Mouse (Mus musculus) MEL (cell line): Measurements from ENCODE around the gene Tnnc2. TPM values are rescaled to one million over a fixed set of nuclear protein-coding genes. Genes with fewer than 3 reads are reported as not detected.

Experiments used
- DNase-seq: peaks from one replicate; pipeline ENCODE4 v3.0.0; 2011; ENCODE audit warnings: low read depth, low spot score
- H3K27ac ChIP-seq: 2 replicates; pipeline ENCODE4 v1.5.1; 2012; ENCODE audit warnings: low read depth, mild to moderate bottlenecking, control low read depth, low read length, moderate library complexity; ENCODE audit not compliant: control insufficient read depth
- H3K27me3 ChIP-seq, 2 experiments: fragments of 150-350 bp in 1 of 2; sonication (generic) in 1 of 2; 2 replicates each; pipeline ENCODE4 v1.6.1; 2012; ENCODE audit warnings: low read length in 2 of 2, mild to moderate bottlenecking in 2 of 2, improper control_type of control experiment in 1 of 2, moderate library complexity in 1 of 2; ENCODE audit not compliant: insufficient read depth in 2 of 2, control insufficient read depth in 1 of 2
- H3K36me3 ChIP-seq, 2 experiments: 2 replicates each; pipeline ENCODE4 v1.6.1; 2012 to 2014; ENCODE audit warnings: low read length in 2 of 2, improper control_type of control experiment in 1 of 2, inconsistent platforms in 1 of 2, mild to moderate bottlenecking in 1 of 2; ENCODE audit not compliant: insufficient read depth in 2 of 2, control insufficient read depth in 1 of 2
- H3K4me1 ChIP-seq, 2 experiments: fragments of 150-350 bp in 1 of 2; sonication (generic) in 1 of 2; 2 replicates each; pipeline ENCODE4 v1.6.1; 2012; ENCODE audit warnings: low read length in 2 of 2, improper control_type of control experiment in 1 of 2, mild to moderate bottlenecking in 1 of 2; ENCODE audit not compliant: insufficient read depth in 2 of 2, control insufficient read depth in 1 of 2
- H3K4me3 ChIP-seq, 2 experiments: fragments of 150-350 bp in 1 of 2; sonication (generic) in 1 of 2; 2 replicates each; pipeline ENCODE4 v1.5.1; 2012; ENCODE audit warnings: low read depth in 2 of 2, low read length in 2 of 2, mild to moderate bottlenecking in 2 of 2, moderate library complexity in 2 of 2, control low read depth in 1 of 2, improper control_type of control experiment in 1 of 2; ENCODE audit not compliant: control insufficient read depth in 1 of 2, insufficient read depth in 1 of 2
- H3K79me2 ChIP-seq: 2 replicates; pipeline ENCODE4 v1.6.1; 2012; ENCODE audit warnings: mild to moderate bottlenecking, low read length, moderate library complexity; ENCODE audit not compliant: control insufficient read depth, poor library complexity, insufficient read depth
- H3K9ac ChIP-seq: 2 replicates; pipeline ENCODE4 v1.6.1; 2012; ENCODE audit warnings: low read depth, mild to moderate bottlenecking, control low read depth, low read length, moderate library complexity; ENCODE audit not compliant: control insufficient read depth, poor library complexity, severe bottlenecking
- H3K9me3 ChIP-seq: fragments of 150-350 bp; sonication (generic); replicated peaks from 2 replicates; pipeline ENCODE4 v1.6.1; 2012; ENCODE audit warnings: mild to moderate bottlenecking, low read length, improper control_type of control experiment, moderate library complexity; ENCODE audit not compliant: insufficient read depth
- CHD2 ChIP-seq: IDR thresholded peaks from 2 replicates; pipeline ENCODE4 v1.6.1; 2011; ENCODE audit warnings: low read length, improper control_type of control experiment
- E2F4 ChIP-seq: IDR thresholded peaks from 2 replicates; pipeline ENCODE4 v1.6.1; 2011; ENCODE audit warnings: low read depth, low read length, improper control_type of control experiment, borderline replicate concordance
- ETS1 ChIP-seq: IDR thresholded peaks from 2 replicates; pipeline ENCODE4 v1.6.1; 2012; ENCODE audit warnings: low read depth, mild to moderate bottlenecking, inconsistent platforms, low read length, improper control_type of control experiment, moderate library complexity
- GATA1 ChIP-seq: IDR thresholded peaks from 2 replicates; pipeline ENCODE4 v1.6.1; 2011; ENCODE audit warnings: low read depth, low read length, improper control_type of control experiment
- HCFC1 ChIP-seq: IDR thresholded peaks from 2 replicates; pipeline ENCODE4 v1.6.1; 2012; ENCODE audit warnings: low read depth, mild to moderate bottlenecking, inconsistent platforms, low read length, improper control_type of control experiment, moderate library complexity
- MAX ChIP-seq: IDR thresholded peaks from 2 replicates; pipeline ENCODE4 v1.6.1; 2011; ENCODE audit warnings: low read length, improper control_type of control experiment
- MAZ ChIP-seq: IDR thresholded peaks from 2 replicates; pipeline ENCODE4 v1.6.1; 2012; ENCODE audit warnings: low read depth, mild to moderate bottlenecking, inconsistent platforms, low read length, improper control_type of control experiment
- MYB ChIP-seq: IDR thresholded peaks from 2 replicates; pipeline ENCODE4 v1.6.1; 2011; ENCODE audit warnings: mild to moderate bottlenecking, low read depth, low read length, improper control_type of control experiment
- MYC ChIP-seq: IDR thresholded peaks from 2 replicates; pipeline ENCODE4 v1.6.1; 2011; ENCODE audit warnings: low read depth, mild to moderate bottlenecking, low read length, improper control_type of control experiment, moderate library complexity
- NELFE ChIP-seq: IDR thresholded peaks from 2 replicates; pipeline ENCODE4 v1.6.1; 2011; ENCODE audit warnings: low read depth, low read length, improper control_type of control experiment
- NRF1 ChIP-seq: IDR thresholded peaks from 2 replicates; pipeline ENCODE4 v1.6.1; 2014; ENCODE audit warnings: low read depth, mild to moderate bottlenecking, inconsistent platforms, low read length, improper control_type of control experiment, moderate library complexity; ENCODE audit not compliant: poor library complexity, insufficient read depth, severe bottlenecking
- POLR2AphosphoS5 ChIP-seq: IDR thresholded peaks from 2 replicates; pipeline ENCODE4 v1.6.1; 2012; ENCODE audit warnings: low read depth, borderline replicate concordance, mild to moderate bottlenecking, inconsistent platforms, low read length, moderate library complexity, mixed read lengths
- RCOR1 ChIP-seq: IDR thresholded peaks from 2 replicates; pipeline ENCODE4 v1.6.1; 2012; ENCODE audit warnings: low read depth, mild to moderate bottlenecking, inconsistent platforms, low read length, improper control_type of control experiment
- SIN3A ChIP-seq: IDR thresholded peaks from 2 replicates; pipeline ENCODE4 v1.6.1; 2012; ENCODE audit warnings: low read length, improper control_type of control experiment, inconsistent platforms
- SMC3 ChIP-seq: IDR thresholded peaks from 2 replicates; pipeline ENCODE4 v1.6.1; 2011; ENCODE audit warnings: low read depth, low read length, improper control_type of control experiment
- TAL1 ChIP-seq: IDR thresholded peaks from 2 replicates; pipeline ENCODE4 v1.6.1; 2012; ENCODE audit warnings: mild to moderate bottlenecking, inconsistent platforms, low read length, moderate library complexity, mixed read lengths
- UBTF ChIP-seq: IDR thresholded peaks from 2 replicates; pipeline ENCODE4 v1.6.1; 2012; ENCODE audit warnings: low read depth, mild to moderate bottlenecking, inconsistent platforms, low read length, improper control_type of control experiment, moderate library complexity, borderline replicate concordance; ENCODE audit not compliant: insufficient read depth
- USF1 ChIP-seq: IDR thresholded peaks from 2 replicates; pipeline ENCODE4 v1.6.1; 2014; ENCODE audit warnings: low read depth, mild to moderate bottlenecking, inconsistent platforms, low read length, improper control_type of control experiment, moderate library complexity
- USF2 ChIP-seq, 2 experiments: IDR thresholded peaks; 2 replicates each; pipeline ENCODE4 v1.6.1; 2011 to 2012; ENCODE audit warnings: improper control_type of control experiment in 2 of 2, low read length in 2 of 2, borderline replicate concordance in 1 of 2, inconsistent platforms in 1 of 2, low read depth in 1 of 2, mild to moderate bottlenecking in 1 of 2; ENCODE audit not compliant: insufficient read depth in 1 of 2
- ZKSCAN1 ChIP-seq: IDR thresholded peaks from 2 replicates; pipeline ENCODE4 v1.6.1; 2012; ENCODE audit warnings: low read depth, mild to moderate bottlenecking, inconsistent platforms, low read length, improper control_type of control experiment, moderate library complexity
- polyA plus RNA-seq, 2 experiments: library from polyadenylated mRNA; stranded (reverse) in 1 of 2; unstranded in 1 of 2; fragments of >175 nt in 1 of 2; fragments of >200 nt in 1 of 2; gene quantifications; 2 replicates each; pipeline versions ENCODE4 v1.2.1 to v1.2.4; 2012; ENCODE audit warnings: low replicate concordance in 2 of 2, low read depth in 1 of 2; ENCODE audit not compliant: insufficient read length in 2 of 2, insufficient read depth in 1 of 2, missing spikeins in 1 of 2
- total RNA-seq: library from RNA; depleted of rRNA; stranded (reverse); fragments of 300-350 nt; gene quantifications from 2 replicates; pipeline ENCODE4 v1.2.3, GENCODE M21; 2012

Gene Tnnc2
- total and polyA plus RNA-seq, 3 experiments: not detected

DNA sequence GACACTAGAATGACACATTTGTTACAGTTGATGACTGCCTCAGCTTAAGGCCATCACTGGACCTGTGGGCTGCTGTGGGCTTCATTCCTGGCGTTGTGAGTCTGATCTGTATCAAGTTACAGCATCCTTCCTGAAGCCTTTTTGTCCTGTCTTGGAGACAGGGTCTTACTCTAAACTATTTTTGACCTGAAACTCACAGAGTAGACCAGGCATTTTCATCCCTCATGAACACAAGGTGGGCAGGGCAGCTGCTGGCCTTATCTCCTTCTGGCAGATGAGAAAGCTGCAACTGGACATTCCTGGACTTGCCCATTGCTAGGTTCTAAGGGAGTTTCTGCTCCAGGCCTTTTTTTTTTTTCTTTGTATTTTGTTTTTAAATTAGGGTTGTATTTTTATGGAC, 21.1 kb downstream of the Tnnc2 start:
- DNase-seq: no peak
- no peaks in the 10 kb centered on the region for H3K9me3 ChIP-seq
- peaks cover 8 to 15% of the 10 kb centered on the region in 2 experiments for H3K36me3 ChIP-seq
- TF ChIP-seq GATA1: no peak
- no peak for TF ChIP-seq USF2 (IDR thresholded peaks at IDR 0.05; ENCODE audit: borderline replicate concordance in 1 of 2, insufficient read depth in 1 of 2, low read depth in 1 of 2, low read length in 2 of 2)
- TF ChIP-seq POLR2AphosphoS5: no peak
- TF ChIP-seq E2F4: no peak
- no peak for TF ChIP-seq SMC3
- TF ChIP-seq TAL1: no peak
- TF ChIP-seq MAX: no peak
- no peak for TF ChIP-seq MYB
- no peak for TF ChIP-seq NRF1
- TF ChIP-seq RCOR1: no peak
- no peak for TF ChIP-seq MYC
- no peak for TF ChIP-seq NELFE
- no peak for TF ChIP-seq MAZ
- no peak for TF ChIP-seq HCFC1
- no peak overlapping the region for H3K27ac ChIP-seq
- H3K9ac ChIP-seq: no peak overlapping the region
- H3K4me3 ChIP-seq: no peak overlapping the region
- H3K4me1 ChIP-seq: no peaks in the 10 kb centered on the region
- H3K27me3 ChIP-seq: no peaks in the 10 kb centered on the region
- no peaks in the 10 kb centered on the region for H3K79me2 ChIP-seq

DNA sequence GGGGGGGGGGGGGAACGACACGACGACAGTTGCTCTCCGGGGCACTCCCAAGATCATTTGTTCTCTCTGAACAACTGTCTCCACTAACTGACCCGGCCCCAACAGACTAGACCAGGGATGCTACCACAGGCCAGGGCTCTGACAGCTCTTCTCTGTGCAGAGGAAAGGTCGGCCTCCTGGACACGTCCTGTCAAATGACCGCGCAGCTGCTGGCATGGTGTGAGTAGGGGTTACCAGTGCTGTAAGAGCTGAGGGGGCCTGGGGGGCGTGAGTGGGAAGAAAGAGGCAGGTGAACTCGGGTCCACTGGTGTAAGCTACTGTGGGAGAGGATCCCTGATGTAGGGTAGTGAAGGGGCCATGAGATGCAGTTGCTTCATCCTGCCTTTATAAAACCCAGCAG, 21.9 kb downstream of the Tnnc2 start:
- Histone ChIP-seq H3K36me3 (peaks cover 8 to 18% of the 10 kb centered on the region in 2 experiments), H3K27me3 (no peaks in the 10 kb centered on the region), H3K9ac (no peak overlapping the region), H3K79me2 (no peaks in the 10 kb centered on the region), H3K4me3 (no peak overlapping the region), H3K9me3 (no peaks in the 10 kb centered on the region), H3K4me1 (no peaks in the 10 kb centered on the region), H3K27ac (no peak overlapping the region)
- no peak for DNase-seq
- TF ChIP-seq ETS1: no peak
- no peak for TF ChIP-seq USF1
- no peak for TF ChIP-seq UBTF
- TF ChIP-seq ZKSCAN1: no peak
- no peak for TF ChIP-seq TAL1
- no peak for TF ChIP-seq SIN3A
- no peak for TF ChIP-seq CHD2
- no peak for TF ChIP-seq NRF1
